Mouse (Mus musculus) mesoderm, embryonic 11.5 days (tissue): ENCODE measurements at regions not wholly inside any gene's neighbourhood (a gene's known extent, or its start where the extent isn't known, plus 50 kb on each side); places are given as distances from the start of the nearest gene placed in this dataset.

Experiments
- DNase-seq: peaks from one replicate; pipeline ENCODE4 v3.0.0-alpha.2; 2012; ENCODE audit warnings: low read depth, low spot score

DNA sequence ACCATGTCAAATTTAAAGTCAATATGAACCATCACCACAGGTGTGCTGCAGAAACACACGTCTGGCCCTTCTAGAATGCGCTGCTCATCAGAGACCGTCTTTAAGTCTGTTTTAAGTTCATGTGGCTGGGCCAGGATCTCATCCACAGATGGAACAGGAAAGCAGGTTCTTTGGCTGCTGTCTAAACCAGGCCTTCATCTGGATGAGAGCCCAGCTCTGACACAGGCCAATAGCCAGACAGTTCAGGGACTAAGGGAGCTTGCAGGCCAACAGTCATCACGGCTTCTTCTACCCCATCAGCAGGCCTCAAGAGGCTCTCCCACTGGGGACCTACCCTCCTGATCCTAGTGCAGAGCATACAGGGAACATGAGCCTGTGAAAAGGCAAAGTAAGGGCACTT, 185.4 kb upstream of the Eci2 start:
- no peak for DNase-seq

DNA sequence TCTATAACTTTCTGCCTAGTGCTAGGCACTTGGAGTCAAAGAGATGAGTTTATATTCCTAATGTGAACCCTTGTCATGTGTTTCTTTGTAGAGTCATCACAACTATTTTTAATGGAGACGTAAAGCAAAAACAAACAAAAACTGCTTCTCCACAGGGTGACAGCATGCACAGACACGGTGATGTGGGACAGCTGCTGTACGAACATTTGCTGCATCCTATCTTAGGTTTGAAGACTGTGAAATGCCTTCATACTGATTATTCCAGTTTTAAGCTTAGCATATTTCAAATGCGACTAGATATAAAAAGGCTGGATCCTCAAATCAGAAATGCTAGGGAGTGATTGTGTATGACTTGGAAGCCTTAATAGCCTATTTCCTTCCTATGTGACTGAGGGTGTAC, 187.3 kb upstream of the Eci2 start:
- no peak for DNase-seq

DNA sequence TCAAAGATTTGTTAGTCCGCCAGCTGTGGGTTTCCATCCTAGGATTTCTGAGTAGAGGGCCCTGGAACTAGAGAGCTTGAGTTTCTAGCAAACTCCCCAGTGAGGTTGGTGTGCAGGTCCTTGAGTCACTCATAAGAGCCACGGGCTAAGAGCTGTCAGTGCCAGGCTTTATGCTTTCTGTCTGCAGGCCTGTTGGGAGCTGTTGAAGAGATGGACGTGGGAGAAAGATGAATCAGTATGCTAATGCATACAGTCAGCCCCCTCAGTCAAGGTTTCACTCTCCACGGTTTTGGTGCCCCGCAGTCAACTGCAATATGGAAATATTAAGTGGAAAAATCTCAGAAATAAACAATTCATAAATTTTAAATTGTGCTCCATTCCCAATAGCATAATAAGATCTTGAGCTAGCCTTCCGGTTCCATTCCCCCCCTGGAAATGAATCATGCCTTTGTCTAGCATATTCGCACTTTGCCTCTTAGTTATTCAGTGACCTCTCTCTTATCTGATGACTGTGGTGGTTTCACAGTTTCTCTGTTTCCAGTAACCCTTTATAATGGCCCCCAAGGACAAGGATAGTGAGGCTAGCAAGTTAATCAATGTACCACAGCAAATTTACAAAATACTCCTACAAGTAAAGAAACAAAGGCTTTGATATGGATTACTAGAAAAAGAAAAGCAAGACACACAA, 199.4 kb upstream of the Eci2 start:
- DNase-seq: no peak

DNA sequence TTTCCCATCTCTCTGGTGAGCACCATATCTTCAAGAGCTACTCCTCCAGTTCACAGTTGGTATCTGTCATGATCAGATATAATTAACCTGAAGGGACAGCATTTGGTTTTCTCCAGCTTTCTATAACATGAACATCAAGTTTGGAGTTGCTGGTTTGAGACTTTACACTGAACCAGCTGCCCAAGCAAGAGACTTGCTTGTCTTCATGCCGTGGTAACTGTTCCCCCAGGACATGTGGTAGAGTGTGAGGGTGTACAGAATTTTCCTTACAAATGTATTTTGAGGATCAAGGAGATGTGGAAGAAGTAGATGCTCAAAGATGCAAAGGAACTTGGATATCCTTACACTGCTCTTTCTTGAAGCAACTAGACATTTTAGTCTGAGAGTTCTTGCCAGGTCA, 200.0 kb upstream of the Eci2 start:
- no peak for DNase-seq

DNA sequence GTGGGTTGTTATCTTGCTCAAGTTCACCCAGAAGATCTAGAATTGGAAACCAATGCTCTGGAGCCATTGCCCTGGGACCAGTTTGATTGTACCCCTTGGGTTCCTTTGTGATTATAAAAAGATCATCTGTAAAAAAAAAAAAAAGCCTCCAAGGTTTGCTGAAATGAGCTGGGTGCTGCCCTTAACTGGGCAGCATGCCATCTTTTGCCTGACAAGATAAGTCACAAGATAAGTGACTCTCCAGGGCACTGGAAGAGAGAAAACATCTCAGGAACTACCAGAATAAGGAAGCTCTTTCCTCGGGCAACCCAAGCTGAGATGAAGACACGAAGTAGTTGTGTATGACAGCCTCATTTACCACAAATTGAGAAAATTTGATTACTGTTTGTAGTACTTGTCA, 202.7 kb upstream of the Eci2 start:
- no peak for DNase-seq

DNA sequence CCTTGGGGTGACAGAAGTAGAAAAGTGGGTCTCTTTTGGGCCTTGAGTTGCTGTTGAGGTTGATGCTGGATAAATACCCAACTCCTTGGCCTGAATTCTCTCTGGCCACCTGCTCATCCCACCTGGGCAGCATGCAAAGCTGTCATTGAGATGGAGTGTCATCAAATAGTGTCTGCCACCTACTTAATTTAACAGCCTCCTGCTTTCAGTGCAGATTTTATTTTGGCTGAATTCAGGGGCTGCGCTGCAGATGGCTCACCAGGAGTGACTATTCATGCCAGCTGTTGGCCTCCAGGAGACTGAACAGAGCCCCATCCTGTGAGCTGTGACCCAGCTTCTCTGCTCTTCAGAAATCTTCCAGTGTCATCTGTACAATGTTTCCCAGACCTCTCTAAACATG, 206.7 kb upstream of the Eci2 start:
- DNase-seq: no peak

DNA sequence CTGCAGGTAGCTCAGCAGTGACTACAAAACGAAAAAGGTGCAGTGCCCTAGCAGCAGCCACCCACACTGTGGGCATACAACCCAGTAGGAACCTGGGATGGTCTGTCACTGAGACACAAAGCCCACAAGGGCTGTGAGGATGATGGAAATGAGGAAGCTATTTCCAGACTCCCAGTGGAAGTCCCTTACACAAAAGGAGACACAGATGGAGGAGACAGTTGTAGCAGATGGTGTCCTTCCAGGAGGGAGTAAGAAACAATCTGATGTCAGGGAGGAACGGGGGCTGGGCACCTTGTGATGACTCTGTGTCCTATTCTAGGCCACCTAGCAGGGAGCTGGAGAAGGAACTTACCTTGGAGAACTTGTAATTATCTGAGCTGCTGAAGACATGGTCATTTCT, 214.5 kb upstream of the Eci2 start:
- DNase-seq: no peak

DNA sequence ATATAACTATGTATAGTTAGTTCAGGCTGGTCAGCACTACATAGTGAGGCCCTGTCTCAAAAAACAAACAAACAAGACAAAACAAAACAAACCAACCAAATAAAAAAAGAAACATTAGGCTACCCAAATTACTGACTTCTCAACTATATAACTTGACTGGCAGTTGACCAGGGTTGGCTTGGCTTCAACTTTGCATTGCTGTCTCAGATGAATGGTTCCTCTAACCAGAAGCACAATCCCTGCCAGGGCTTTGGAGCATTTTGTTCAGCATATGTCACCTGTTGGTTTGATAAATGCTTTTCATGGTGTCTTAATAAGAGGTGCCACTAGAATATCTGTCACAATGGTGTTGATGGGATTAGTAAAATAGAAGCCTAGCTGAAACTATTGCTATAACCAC, 217.1 kb upstream of the Eci2 start:
- no peak for DNase-seq

DNA sequence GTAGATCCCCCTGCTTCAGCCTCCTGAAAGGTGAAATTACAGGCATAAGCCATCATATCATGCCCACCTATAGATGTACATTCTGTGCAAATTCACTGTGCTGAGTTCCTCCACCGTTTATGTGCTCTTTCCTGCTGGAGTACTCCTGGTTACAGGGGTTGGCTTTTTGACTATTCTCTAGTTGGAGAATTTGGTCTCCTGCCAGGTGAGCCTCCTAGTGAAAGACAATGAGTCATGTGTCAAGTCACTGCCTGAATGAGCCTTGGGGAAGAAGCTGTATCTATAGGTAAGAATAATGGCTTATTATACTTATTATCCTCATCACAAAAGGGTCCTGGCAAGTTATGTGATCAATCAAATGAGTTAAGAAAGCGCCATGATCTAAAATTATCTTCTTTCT, 230.5 kb upstream of the Eci2 start:
- DNase-seq: no peak

DNA sequence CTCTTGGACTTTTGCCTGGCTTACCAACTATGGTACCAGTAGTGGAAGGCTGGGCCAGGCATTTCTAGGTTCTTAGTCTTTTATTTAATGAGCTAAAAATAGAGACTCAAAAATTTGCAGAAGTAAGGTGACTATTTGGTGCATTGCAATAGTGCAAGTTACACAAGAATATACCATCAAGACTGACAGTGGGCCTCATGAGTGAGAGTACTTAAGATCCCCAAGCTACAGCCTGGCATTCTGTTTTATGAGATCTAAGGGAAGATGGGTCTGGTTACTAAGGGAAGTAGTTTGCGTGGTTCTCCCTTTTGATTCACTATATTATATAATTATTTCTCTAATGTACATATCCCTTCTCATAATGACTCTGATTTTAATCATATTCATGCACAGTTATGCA, 231.8 kb upstream of the Eci2 start:
- no peak for DNase-seq

DNA sequence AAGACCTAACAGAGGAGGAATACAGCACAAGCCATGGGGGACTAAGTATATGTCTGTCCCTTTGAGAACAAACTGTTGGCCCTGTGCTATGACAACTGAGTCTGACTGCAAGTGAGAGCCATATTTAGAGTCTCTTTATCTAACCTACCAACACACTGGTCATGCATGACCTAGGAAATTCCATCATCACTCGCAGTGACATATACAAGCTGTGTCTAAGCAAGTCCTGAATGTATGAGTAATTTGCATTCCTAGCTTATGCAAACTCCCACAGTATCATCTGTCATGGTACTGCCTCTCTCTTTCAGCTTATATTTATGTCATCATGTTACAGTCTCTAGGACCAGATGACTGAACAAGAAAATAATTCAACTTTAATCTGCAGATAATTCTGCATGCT, 257.1 kb upstream of the Eci2 start:
- peak; percentile 16 for DNase-seq

DNA sequence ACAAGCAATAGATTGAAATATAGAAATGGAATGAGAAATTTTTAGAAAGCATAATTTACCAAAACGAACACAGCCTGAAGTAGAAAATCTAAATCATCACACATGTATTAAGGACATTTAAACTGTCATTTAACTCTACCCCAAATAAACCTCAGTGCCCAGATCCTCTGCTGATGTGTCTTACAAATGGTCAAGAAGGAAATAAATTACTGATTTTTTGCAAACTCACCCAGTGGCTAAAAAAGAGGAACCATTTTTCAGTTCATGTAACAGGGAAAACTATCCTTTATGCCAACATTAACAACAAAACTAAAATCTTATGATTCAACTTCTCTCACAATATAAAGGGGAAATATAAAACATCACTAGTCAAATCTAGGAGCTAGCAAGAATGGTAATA, 275.2 kb upstream of the Eci2 start:
- DNase-seq: no peak

DNA sequence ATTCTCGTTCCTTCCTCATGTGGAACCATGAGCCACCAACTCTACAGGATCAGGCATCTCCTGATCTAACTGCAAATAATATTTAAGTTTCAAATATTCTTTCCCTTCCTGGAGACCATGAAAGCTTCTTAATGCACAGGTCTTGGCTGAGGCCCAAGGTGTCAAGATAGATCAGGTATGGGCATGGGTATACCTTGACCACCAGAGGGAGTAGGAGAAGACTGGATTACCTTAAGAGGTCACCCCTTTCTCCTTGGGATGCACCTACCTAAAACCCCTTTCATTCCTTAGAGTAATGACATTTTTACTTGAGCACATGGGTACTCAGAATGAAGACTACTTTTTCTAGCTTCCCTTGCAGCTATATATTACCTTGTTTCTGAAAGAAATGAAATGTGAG, 289.9 kb upstream of the Eci2 start:
- DNase-seq: no peak

DNA sequence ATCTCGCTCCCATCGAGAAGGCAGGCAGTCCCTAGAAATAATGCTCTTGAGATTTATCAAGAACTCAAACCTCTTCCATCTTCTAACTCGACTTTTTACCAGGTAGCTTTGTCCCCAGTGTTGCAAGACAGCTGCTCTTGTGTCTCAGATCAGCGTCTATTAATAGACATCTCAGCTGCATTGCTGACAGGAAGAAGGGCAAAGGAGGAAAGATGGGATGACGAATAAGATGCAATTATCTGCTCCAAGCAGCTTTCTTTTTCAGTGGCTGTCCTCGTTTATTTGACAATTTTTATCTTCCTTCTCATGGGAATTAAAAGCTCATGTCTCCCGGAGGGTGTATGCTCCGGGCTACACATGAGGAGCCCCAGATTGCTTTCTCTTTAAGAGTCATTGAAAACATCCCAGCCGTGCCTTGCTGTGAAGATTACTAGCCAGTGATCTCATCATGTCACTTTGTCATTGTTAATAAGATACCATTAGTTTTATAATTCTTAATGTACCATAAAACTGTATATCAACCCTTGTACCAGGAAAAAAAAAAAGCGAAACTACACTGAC, 299.9 kb upstream of the Eci2 start:
- no peak for DNase-seq

DNA sequence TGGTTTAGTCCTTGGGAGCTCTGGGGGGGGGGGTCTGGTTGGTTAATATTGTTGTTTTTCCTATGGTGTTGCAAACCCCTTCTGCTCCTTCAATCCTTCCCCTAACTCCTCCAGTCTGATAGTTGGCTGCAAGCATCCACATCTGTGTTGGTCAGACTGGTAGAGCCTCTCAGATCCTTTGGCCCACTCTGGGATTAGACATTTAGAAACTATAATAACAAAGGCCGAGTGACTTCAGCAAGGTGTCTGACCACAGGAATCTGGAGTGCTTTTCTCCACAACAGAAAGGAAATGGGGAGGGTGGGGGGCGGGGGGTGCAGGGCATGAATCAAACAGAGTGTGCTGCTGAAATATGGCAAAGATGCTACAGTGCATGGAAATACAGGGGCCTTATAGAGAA, 301.4 kb upstream of the Eci2 start:
- no peak for DNase-seq

DNA sequence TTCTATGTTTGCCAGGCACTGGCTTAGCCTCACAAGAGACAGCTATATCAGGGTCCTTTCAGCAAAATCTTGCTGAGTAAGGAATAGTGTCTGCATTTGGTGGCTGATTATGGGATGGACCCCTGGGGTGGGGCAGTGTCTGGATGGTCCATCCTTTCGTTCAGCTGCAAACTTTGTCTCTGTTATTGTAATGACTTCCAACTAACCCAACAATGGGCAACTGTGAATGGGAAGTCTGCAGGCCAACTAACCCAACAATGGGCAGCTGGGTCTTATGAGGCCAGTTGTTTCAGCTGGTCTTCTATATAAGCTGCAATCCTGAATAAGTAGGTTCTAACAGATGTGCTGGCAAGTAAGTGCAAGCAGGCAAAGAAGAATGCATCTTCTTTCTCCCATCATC, 304.0 kb upstream of the Eci2 start:
- no peak for DNase-seq

DNA sequence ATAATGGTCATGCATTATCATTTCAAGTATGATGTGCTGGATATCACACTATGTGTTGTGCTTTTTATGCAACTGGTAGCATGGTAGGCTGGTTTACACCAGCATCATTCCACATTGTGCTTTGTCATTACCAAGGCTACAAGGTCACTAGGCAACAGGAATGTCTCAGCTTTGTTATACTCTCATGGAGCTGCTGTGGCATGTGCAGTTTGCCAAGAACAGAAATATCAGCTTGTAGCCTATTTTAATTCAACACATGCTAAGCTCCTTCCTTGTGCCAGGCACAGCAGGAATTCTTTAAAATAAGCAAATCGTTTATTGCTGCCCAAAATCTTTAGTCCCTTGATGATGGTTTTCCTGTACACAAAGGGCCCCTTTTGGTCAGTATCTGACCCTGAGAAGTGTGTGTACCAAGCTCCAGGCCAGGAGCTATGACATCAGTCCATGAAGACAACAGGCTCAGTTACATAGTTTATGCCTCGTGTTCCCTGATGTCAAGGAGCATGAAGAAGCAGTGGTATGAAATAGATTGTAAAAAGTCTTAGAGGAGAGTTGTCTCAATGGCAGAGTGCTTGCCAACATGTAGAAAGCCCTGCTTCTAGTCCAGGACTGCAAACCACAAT, 314.0 kb upstream of the Cdyl start:
- DNase-seq: peak; percentile 18

DNA sequence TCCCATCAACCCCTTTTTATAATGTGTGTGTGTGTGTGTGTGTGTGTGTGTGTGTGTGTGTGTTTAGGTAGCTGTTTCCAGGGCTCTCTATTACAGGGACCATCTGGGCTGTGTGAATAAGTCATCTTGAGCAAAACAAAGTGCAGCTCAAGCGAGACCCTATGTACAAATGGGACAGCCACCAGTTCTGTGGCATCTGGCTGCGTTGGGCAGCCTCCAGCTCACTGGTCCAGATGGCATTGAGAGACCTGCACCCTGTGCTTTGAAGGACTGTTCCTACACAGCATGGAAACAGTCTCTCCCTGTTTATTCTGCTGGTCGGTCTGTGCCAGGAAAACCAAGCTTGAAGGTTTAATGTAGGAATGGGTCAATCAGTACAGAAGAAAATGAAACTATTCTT, 311.4 kb upstream of the Cdyl start:
- DNase-seq: no peak

DNA sequence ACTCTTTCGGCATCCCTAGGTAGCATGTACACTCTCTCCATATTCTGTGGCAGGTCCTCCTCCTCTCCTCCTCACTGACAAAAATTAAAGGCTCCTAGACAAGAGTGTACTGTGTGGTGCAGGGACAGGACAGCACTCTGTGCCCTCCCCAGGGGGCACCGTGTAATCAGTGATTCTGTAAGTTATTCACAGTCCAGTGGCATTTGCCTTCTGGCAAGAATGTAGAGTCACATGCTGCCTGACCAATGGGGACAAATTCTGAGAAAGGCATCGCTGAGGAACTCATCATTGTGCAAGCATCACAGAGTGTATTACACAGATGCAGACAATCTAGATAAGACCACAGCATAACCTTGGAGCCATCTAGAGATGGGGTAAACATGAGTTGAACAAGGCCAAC, 300.3 kb upstream of the Cdyl start:
- no peak for DNase-seq

DNA sequence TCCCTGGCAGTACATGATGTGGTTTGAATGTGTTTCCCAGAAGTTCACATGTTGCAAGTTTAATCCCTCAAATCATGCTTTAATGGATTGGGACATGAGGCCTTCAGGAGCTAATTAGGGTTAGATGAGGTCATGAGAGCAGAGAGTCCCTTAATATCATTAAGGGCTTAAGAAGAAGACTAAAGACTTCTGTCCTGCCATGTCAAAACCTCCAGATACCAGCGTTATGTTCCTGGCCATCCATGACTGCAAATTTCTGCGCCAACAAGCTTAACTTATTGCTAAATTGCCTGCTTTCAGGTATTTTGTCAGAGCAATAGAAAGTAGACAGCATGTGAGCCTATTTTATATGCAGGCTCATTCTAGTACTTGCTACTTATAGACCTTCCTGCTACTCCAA, 282.1 kb upstream of the Cdyl start:
- no peak for DNase-seq

DNA sequence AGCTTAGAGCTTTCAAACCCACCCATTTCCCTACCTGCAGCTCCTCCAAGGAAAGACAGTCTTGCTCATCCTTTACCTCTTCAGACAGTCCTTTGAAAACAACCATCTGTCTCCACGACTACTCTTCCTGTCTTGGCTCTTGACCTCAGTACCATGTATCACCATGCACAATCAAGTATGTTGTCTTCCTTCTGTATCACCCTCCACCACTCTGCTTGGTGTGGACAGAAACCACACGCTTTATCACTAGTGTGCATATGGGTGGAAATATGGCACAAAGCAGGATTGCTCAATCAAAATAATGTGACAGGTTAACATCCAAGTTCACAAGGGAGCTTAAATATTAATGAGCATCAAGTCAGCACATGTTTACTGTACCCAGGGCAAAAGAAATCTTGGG, 280.1 kb upstream of the Cdyl start:
- no peak for DNase-seq

DNA sequence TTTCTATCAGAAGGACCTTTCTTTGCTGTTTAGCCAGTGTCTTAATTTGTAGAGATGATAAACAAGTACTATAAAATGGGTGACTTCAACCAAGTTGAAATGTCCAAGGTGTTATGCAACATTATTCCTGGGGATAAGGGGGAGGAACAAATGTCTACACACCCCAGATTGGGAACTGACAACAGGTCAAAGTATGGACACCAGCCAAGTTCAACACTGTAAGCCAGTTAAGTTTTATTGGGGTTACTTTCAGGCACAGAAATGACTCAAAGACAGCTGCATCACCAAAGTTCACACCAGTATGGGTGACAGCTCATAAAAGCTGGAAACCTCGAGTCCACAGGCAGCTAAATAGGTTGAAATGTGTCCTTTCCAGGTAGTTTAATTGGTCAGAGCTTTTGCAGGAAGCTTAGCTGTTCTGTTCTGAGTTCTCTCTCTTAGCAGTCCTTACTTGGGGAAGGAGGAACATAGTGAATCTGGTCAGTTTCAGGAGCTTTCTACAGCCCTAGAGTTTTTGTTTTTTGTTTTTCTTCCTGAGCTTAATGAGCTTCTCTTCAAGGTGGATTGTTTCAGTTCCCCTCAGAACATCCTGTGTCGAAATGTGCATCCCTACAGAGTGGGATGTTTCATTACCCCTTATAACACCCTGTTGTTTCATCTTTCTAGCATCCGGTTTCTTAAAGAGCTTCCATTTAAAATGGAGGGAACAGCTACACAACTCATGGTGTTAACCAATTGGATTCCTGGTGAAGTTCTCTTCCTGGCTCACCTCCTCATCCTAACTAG, 279.2 kb upstream of the Cdyl start:
- DNase-seq: no peak

DNA sequence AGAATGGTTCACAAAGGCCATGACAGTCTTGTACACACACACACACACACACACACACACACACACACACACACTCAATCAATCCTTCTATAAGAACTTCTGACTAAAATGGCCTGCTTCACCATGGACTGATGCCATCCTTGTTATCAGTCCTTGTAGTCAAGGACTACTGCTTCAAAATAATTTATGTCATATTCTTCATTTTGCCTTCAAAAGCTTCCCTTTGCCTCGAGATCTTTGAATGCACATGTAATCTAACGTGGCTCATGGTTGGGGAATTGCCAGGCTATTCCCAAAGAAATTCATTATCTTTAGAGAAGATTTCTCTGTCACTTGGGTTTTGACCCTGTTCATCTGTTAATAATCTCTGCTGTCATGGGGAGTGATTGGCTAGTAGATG, 278.0 kb upstream of the Cdyl start:
- no peak for DNase-seq
